Mouse (Mus musculus) lung, postnatal 0 days (tissue): Measurements from ENCODE around the gene Fbxl8.

ENCODE experiments used
- CTCF ChIP-seq: IDR thresholded peaks from 2 replicates; pipeline ENCODE4 v1.5.1; 2016; ENCODE audit warnings: antibody characterized with exemption, mild to moderate bottlenecking
- EP300 ChIP-seq: IDR thresholded peaks from 2 replicates; pipeline ENCODE4 v1.6.1; 2016; ENCODE audit warnings: antibody characterized with exemption, mild to moderate bottlenecking, control low read depth

- TF ChIP-seq CTCF (no peak), EP300 (no peak)
These were observed 21.1 kb downstream of the Fbxl8 start for GRCm38 (mm10) chr8:105285514-105285913.
